Mouse (Mus musculus): ENCODE measurements around the gene Gm17509. TPM values are rescaled to one million over a fixed set of nuclear protein-coding genes. Genes with fewer than 3 reads are reported as not detected.

The Gm17509 gene
- polyA plus RNA-seq, 2 experiments: 0.08 to 0.20 TPM

DNA sequence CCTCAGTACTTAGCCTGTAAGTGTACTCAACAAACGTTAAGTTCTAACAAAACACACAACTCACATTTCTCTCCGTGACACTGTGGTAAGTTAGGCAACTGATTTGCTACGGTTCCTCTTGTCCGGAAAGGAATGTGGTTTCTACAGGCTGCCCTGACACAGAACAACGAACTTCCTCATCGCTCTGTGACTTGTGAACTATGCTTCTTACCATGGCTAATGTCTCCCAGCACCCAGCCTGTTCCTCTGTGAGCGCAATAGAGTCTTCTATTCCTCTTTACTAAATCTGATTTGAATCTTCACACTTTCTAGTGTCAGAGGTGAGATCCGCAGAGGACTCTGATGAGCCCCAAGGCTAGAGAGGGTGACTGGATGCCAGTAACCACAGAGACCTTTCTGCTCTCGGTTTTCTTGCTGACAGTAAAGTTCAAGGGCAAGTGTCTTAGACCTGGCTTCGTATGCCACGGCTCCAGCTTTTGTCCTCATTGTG is 9.4 kb downstream of the Gm17509 start:
- H3K36me3 ChIP-seq (ENCODE audit: control insufficient read depth, insufficient read depth, low read length): no peaks in the 10 kb centered on the region
- DNase-seq (ENCODE audit: low spot score) (no peak), ATAC-seq (ENCODE audit: low FRiP score, low read depth) (no peak)
- WGBS: 61% methylated on average over 11 of the region's 11 CpGs
- H3K9ac ChIP-seq (ENCODE audit: low read depth, low read length, severe bottlenecking): no peak overlapping the region
- TF ChIP-seq POLR2A (IDR thresholded peaks at IDR 0.05; ENCODE audit: borderline replicate concordance, extremely low read depth, insufficient read depth, insufficient read length): no peak
- H3K27me3 ChIP-seq (ENCODE audit: control insufficient read depth, insufficient read depth, low read length): no peaks in the 10 kb centered on the region
- H3K4me1 ChIP-seq (ENCODE audit: control insufficient read depth, insufficient read depth, low read length): no peaks in the 10 kb centered on the region
- no peak overlapping the region for H3K4me2 ChIP-seq (replicated peaks; ENCODE audit: low read depth, low read length, severe bottlenecking)
- no peak overlapping the region for H3K4me3 ChIP-seq (replicated peaks; ENCODE audit: low read length)
- H3K27ac ChIP-seq (replicated peaks; ENCODE audit: low read depth, low read length): no peak overlapping the region
- no peaks in the 10 kb centered on the region for H3K9me3 ChIP-seq (ENCODE audit: control insufficient read depth, low read length)

DNA sequence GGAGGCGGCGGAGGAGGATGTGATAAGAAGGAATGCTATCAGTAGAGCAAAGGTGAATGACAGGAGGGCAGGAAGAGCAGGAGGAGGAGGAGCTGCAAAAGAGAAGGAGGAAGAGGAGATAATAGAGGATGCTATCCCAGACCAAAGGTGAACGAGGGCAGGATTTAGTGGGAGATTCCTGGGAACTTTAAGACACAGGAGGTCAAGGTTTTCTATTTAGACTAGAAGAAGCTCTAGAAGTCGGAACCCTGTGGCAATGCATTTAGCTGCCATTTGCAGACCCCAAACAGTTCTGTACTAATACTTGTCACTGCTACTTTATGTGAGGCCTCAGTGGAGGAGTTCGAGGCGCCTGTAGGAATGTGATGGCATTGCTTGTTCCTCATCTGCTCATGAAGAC is 12.6 kb downstream of the Gm17509 start, which contains the start of gene Emb:
TSS of gene Emb (plus strand) at position 301 of the 400 bp plus-strand sequence.
- no peak for ATAC-seq (ENCODE audit: low FRiP score, low read depth)
- Histone ChIP-seq H3K9ac (ENCODE audit: low read depth, low read length, severe bottlenecking) (no peak within 1 kb of the TSS), H3K36me3 (ENCODE audit: control insufficient read depth, insufficient read depth, low read length) (no peaks in the 10 kb centered on the region), H3K27ac (replicated peaks; ENCODE audit: low read depth, low read length) (no peak within 1 kb of the TSS), H3K9me3 (ENCODE audit: control insufficient read depth, low read length) (no peaks in the 10 kb centered on the region), H3K27me3 (ENCODE audit: control insufficient read depth, insufficient read depth, low read length) (no peaks in the 10 kb centered on the region), H3K4me2 (replicated peaks; ENCODE audit: low read depth, low read length, severe bottlenecking) (no peak within 1 kb of the TSS), H3K4me1 (ENCODE audit: control insufficient read depth, insufficient read depth, low read length) (no peaks in the 10 kb centered on the region), H3K4me3 (replicated peaks; ENCODE audit: low read length) (no peak within 1 kb of the TSS)
- no peak for TF ChIP-seq POLR2A (IDR thresholded peaks at IDR 0.05; ENCODE audit: borderline replicate concordance, extremely low read depth, insufficient read depth, insufficient read length)
- no peak for DNase-seq (ENCODE audit: low spot score)
- WGBS: 70% methylated on average over 6 of the region's 6 CpGs

DNA sequence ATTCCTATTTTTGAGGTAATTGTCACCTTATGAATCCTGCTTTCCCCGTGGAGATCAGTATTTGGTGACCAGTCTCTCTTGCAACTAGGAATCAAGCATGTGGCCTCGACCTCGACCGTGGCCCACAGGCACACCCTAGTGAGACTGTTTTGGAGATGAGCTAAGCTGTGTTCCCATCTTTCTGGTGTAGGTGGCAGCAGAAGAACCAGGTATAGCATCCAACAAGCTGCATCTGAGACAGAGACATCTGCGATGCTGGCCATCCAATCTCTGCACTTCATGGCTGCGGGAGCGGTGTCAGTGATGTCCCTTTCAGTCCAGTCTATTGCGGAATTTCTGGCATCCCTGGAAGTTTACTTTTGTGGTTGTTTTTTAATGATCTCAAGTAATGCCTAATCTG is 14.8 kb downstream of the Gm17509 start:
- DNase-seq (ENCODE audit: low spot score): no peak
- H3K9me3 ChIP-seq (ENCODE audit: control insufficient read depth, low read length): no peaks in the 10 kb centered on the region
- no peaks in the 10 kb centered on the region for H3K27me3 ChIP-seq (ENCODE audit: control insufficient read depth, insufficient read depth, low read length)
- no peak for TF ChIP-seq POLR2A (IDR thresholded peaks at IDR 0.05; ENCODE audit: borderline replicate concordance, extremely low read depth, insufficient read depth, insufficient read length)
- no peaks in the 10 kb centered on the region for H3K36me3 ChIP-seq (ENCODE audit: control insufficient read depth, insufficient read depth, low read length)
- no peak for ATAC-seq (ENCODE audit: low FRiP score, low read depth)
- H3K9ac ChIP-seq (ENCODE audit: low read depth, low read length, severe bottlenecking): no peak overlapping the region
- no peak overlapping the region for H3K4me3 ChIP-seq (replicated peaks; ENCODE audit: low read length)
- no peaks in the 10 kb centered on the region for H3K4me1 ChIP-seq (ENCODE audit: control insufficient read depth, insufficient read depth, low read length)
- no peak overlapping the region for H3K27ac ChIP-seq (replicated peaks; ENCODE audit: low read depth, low read length)
- 92% methylated on average over 8 of the region's 8 CpGs for WGBS
- H3K4me2 ChIP-seq (replicated peaks; ENCODE audit: low read depth, low read length, severe bottlenecking): no peak overlapping the region

DNA sequence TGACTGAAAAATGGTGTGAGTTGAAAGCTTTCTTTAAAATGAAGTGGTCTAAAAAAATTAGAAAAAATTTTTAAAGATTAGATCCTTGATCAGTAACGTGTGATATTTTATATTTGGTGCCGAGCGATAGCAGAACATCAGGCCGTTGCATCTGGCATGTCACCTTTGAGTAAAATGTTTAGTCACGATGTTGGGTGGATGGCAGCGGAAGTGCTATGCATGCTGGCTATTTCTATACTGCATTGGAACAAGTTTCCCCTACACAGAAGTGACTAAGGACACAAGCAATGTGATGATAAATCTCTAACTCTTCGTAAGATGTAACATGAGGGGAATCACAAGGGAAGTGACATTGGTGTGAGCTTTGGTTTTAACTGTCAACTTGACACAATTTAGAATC is 16.2 kb downstream of the Gm17509 start:
- DNase-seq (ENCODE audit: low spot score) (no peak), ATAC-seq (ENCODE audit: low FRiP score, low read depth) (no peak)
- Histone ChIP-seq H3K4me2 (replicated peaks; ENCODE audit: low read depth, low read length, severe bottlenecking) (no peak overlapping the region), H3K4me3 (replicated peaks; ENCODE audit: low read length) (no peak overlapping the region), H3K27me3 (ENCODE audit: control insufficient read depth, insufficient read depth, low read length) (no peaks in the 10 kb centered on the region), H3K4me1 (ENCODE audit: control insufficient read depth, insufficient read depth, low read length) (no peaks in the 10 kb centered on the region), H3K36me3 (ENCODE audit: control insufficient read depth, insufficient read depth, low read length) (no peaks in the 10 kb centered on the region), H3K9ac (ENCODE audit: low read depth, low read length, severe bottlenecking) (no peak overlapping the region), H3K27ac (replicated peaks; ENCODE audit: low read depth, low read length) (no peak overlapping the region), H3K9me3 (ENCODE audit: control insufficient read depth, low read length) (no peaks in the 10 kb centered on the region)
- 93% methylated on average over 7 of the region's 7 CpGs for WGBS
- no peak for TF ChIP-seq POLR2A (IDR thresholded peaks at IDR 0.05; ENCODE audit: borderline replicate concordance, extremely low read depth, insufficient read depth, insufficient read length)

DNA sequence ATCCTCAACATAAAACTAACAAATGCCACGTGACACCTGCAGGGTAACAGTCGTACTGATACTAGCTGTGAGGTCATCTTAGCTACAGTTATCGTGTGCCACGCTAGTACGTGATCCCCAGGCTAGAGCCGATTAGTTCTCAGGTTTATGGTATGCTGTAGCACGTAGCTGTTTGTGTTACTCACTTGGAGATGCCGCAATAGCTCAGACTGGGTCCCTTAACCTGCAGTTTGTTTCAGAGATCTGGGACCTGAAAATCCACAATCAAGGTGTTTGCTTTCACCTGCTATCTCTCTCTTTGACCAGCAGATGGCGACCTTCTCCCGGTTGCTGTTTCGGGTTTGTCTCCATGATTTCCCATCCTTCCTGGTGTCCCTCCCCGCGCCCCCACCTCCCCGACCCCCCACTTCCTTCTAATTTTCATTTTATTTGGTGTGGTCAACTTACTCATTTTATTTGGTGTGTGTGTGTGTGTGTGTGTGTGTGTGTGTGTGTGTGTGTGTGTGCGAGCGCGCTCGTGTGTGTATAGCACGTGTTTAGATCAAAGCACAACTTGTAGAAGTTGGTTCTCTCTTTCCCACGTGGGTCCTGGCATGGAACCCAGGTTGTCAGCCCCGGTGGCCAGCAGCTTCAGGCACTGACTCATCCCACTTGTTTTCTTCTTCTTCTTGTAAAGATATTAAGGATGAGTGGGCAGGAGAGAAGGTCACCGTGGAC is 18.0 kb downstream of the Gm17509 start:
- Histone ChIP-seq H3K27me3 (ENCODE audit: control insufficient read depth, insufficient read depth, low read length) (no peaks in the 10 kb centered on the region), H3K4me2 (replicated peaks; ENCODE audit: low read depth, low read length, severe bottlenecking) (no peak overlapping the region; the same call in 1 of the 2 replicates), H3K36me3 (ENCODE audit: control insufficient read depth, insufficient read depth, low read length) (no peaks in the 10 kb centered on the region), H3K9me3 (ENCODE audit: control insufficient read depth, low read length) (no peaks in the 10 kb centered on the region), H3K4me1 (ENCODE audit: control insufficient read depth, insufficient read depth, low read length) (no peaks in the 10 kb centered on the region), H3K4me3 (replicated peaks; ENCODE audit: low read length) (no peak overlapping the region), H3K27ac (replicated peaks; ENCODE audit: low read depth, low read length) (no peak overlapping the region), H3K9ac (ENCODE audit: low read depth, low read length, severe bottlenecking) (no peak overlapping the region)
- no peak for DNase-seq (ENCODE audit: low spot score)
- WGBS: 42% methylated on average over 22 of the region's 22 CpGs
- no peak for TF ChIP-seq POLR2A (IDR thresholded peaks at IDR 0.05; ENCODE audit: borderline replicate concordance, extremely low read depth, insufficient read depth, insufficient read length)
- 0 out of 2 replicates have a peak, but pooled peaks have one; percentile 15 for ATAC-seq (ENCODE audit: low FRiP score, low read depth)

Data from limb, embryonic 14.5 days (tissue).